In genomic region chr5:131749211-131749610, GRCm38 (mm10) we compare ENCODE assay signal across 12 mouse cellular contexts.
A peak's percentile ranks its signal among the peaks of the same experiment; 100 is the strongest.
DNase-seq lines count a peak whose midpoint lies in the region; ATAC-seq lines count a peak whose summit lies in the region.
"Had no signal": no experiment of that assay in that cellular context is flagged by ENCODE, and none has a peak within 500 bp of the region (broad histone marks: within the 10 kb centered on the region; RNA-seq: fewer than 3 reads in every experiment).

No protein-coding gene starts in this region.

- no peak overlapping the region for H3K9ac ChIP-seq in hindbrain, embryonic 12.5 days
- no peak overlapping the region for H3K9ac ChIP-seq in midbrain, embryonic 12.5 days (replicated peaks)
- H3K9ac ChIP-seq in midbrain, embryonic 11.5 days (ENCODE audit: low read length) = no peak overlapping the region
- H3K9ac ChIP-seq in neural tube, embryonic 15.5 days (replicated peaks) = no peak overlapping the region

- H3K4me2 ChIP-seq in hindbrain, embryonic 12.5 days (replicated peaks) = no peak overlapping the region
- no peak overlapping the region for H3K4me2 ChIP-seq in midbrain, embryonic 12.5 days (replicated peaks)
- no peak overlapping the region for H3K4me2 ChIP-seq in midbrain, embryonic 11.5 days
- no peak overlapping the region for H3K4me2 ChIP-seq in neural tube, embryonic 15.5 days

- ATAC-seq in hindbrain, embryonic 12.5 days (ENCODE audit: low FRiP score) = no peak
- ATAC-seq in midbrain, embryonic 12.5 days (ENCODE audit: low FRiP score, low read depth) = no peak
- ATAC-seq in midbrain, embryonic 11.5 days (ENCODE audit: low FRiP score) = no peak
- no peak for ATAC-seq in neural tube, embryonic 15.5 days (ENCODE audit: low FRiP score)
- ATAC-seq: inflammation-experienced regulatory T-cells, adult 6 months had no signal

- H3K27ac ChIP-seq in hindbrain, embryonic 12.5 days = 0 out of 2 replicates have a peak overlapping the region, but pooled peaks have one; percentile 12
- no peak overlapping the region for H3K27ac ChIP-seq in hindbrain, embryonic 10.5 days
- peak overlapping the region; percentile 20; the same call in 1 of the 2 replicates for H3K27ac ChIP-seq in midbrain, embryonic 12.5 days (replicated peaks)
- H3K27ac ChIP-seq in midbrain, embryonic 11.5 days (ENCODE audit: low read depth, low read length) = no peak overlapping the region
- peak overlapping the region; percentile 89 for H3K27ac ChIP-seq in brown adipose tissue, adult 24 weeks (replicated peaks; ENCODE audit: low read depth, low read length)
- H3K27ac ChIP-seq in neural tube, embryonic 15.5 days (replicated peaks) = peak overlapping the region; percentile 52; the same call in 1 of the 2 replicates
- H3K27ac ChIP-seq: macrophage had no signal

- 58% methylated on average over 6 of the region's 6 CpGs for WGBS in hindbrain, embryonic 12.5 days
- WGBS in hindbrain, embryonic 10.5 days = 73% methylated on average over 6 of the region's 6 CpGs
- 55% methylated on average over 6 of the region's 6 CpGs for WGBS in midbrain, embryonic 12.5 days
- WGBS in midbrain, embryonic 11.5 days = 72% methylated on average over 6 of the region's 6 CpGs
- 30% methylated on average over 6 of the region's 6 CpGs for whole genome bisulfite sequencing in neural tube, embryonic 15.5 days

- no peaks in the 10 kb centered on the region for H3K36me3 ChIP-seq in hindbrain, embryonic 12.5 days
- no peaks in the 10 kb centered on the region for H3K36me3 ChIP-seq in hindbrain, embryonic 10.5 days
- no peaks in the 10 kb centered on the region for H3K36me3 ChIP-seq in midbrain, embryonic 12.5 days
- H3K36me3 ChIP-seq in midbrain, embryonic 11.5 days (ENCODE audit: control insufficient read depth, insufficient read depth, low read length) = no peaks in the 10 kb centered on the region
- no peaks in the 10 kb centered on the region for H3K36me3 ChIP-seq in neural tube, embryonic 15.5 days

- H3K4me1 ChIP-seq in hindbrain, embryonic 12.5 days = peaks cover 11% of the 10 kb centered on the region
- peaks cover 7% of the 10 kb centered on the region for H3K4me1 ChIP-seq in hindbrain, embryonic 10.5 days (replicated peaks)
- H3K4me1 ChIP-seq in midbrain, embryonic 12.5 days = peaks cover 15% of the 10 kb centered on the region
- H3K4me1 ChIP-seq in midbrain, embryonic 11.5 days (ENCODE audit: control insufficient read depth, insufficient read depth, low read length) = 0 out of 2 replicates have a peak, but pooled peaks cover 3% of the 10 kb centered on the region
- H3K4me1 ChIP-seq in brown adipose tissue, adult 24 weeks (ENCODE audit: control insufficient read depth, insufficient read depth, insufficient read length, low read length) = peaks cover 14% of the 10 kb centered on the region
- peaks cover 14% of the 10 kb centered on the region for H3K4me1 ChIP-seq in neural tube, embryonic 15.5 days

- DNase-seq in hindbrain, embryonic 10.5 days (ENCODE audit: low spot score) = no peak
- DNase-seq in midbrain, embryonic 11.5 days (ENCODE audit: low spot score, missing footprints) = no peak
- DNase-seq in cerebellum, adult 9-10 months = no peak
- DNase-seq: cerebellum, postnatal 36 days; gastrocnemius, postnatal 36 days; spleen, adult 18-20 months had no signal

- no peak overlapping the region for H3K4me3 ChIP-seq in hindbrain, embryonic 12.5 days
- H3K4me3 ChIP-seq in hindbrain, embryonic 10.5 days = no peak overlapping the region
- no peak overlapping the region for H3K4me3 ChIP-seq in midbrain, embryonic 12.5 days
- H3K4me3 ChIP-seq in midbrain, embryonic 11.5 days (ENCODE audit: low read depth, low read length) = no peak overlapping the region
- H3K4me3 ChIP-seq in brown adipose tissue, adult 24 weeks (ENCODE audit: insufficient read depth, low read depth, low read length) = no peak overlapping the region
- no peak overlapping the region for H3K4me3 ChIP-seq in neural tube, embryonic 15.5 days (replicated peaks)

- H3K9me3 ChIP-seq in hindbrain, embryonic 12.5 days (replicated peaks) = no peaks in the 10 kb centered on the region
- H3K9me3 ChIP-seq in hindbrain, embryonic 10.5 days = no peaks in the 10 kb centered on the region
- H3K9me3 ChIP-seq in midbrain, embryonic 12.5 days = no peaks in the 10 kb centered on the region
- H3K9me3 ChIP-seq in midbrain, embryonic 11.5 days (ENCODE audit: control insufficient read depth, low read length) = no peaks in the 10 kb centered on the region
- no peaks in the 10 kb centered on the region for H3K9me3 ChIP-seq in neural tube, embryonic 15.5 days (replicated peaks)

- H3K27me3 ChIP-seq in hindbrain, embryonic 12.5 days = no peaks in the 10 kb centered on the region
- no peaks in the 10 kb centered on the region for H3K27me3 ChIP-seq in hindbrain, embryonic 10.5 days (ENCODE audit: insufficient read depth, poor library complexity, severe bottlenecking)
- H3K27me3 ChIP-seq in midbrain, embryonic 12.5 days = no peaks in the 10 kb centered on the region
- no peaks in the 10 kb centered on the region for H3K27me3 ChIP-seq in midbrain, embryonic 11.5 days (ENCODE audit: control insufficient read depth, insufficient read depth, low read length)
- H3K27me3 ChIP-seq in neural tube, embryonic 15.5 days (replicated peaks) = no peaks in the 10 kb centered on the region

Comparison
In these comparisons a context has a peak if more than half of its experiments do, and no peak if none do; other contexts are left out.
1. H3K27ac ChIP-seq: peak in hindbrain, embryonic 12.5 days (single experiment), midbrain, embryonic 12.5 days (single experiment), brown adipose tissue, adult 24 weeks (single experiment) and neural tube, embryonic 15.5 days (single experiment); none in hindbrain, embryonic 10.5 days (single experiment) and midbrain, embryonic 11.5 days (single experiment).